Mouse (Mus musculus) bone marrow macrophage, adult 2 months (primary cell): ENCODE measurements around the gene Ppan.

Source experiments
- CTCF ChIP-seq: IDR thresholded peaks from 2 replicates; pipeline ENCODE4 v1.5.1; 2012; ENCODE audit warnings: low read depth, mild to moderate bottlenecking, low read length, moderate library complexity
- POLR2A ChIP-seq: IDR thresholded peaks from 2 replicates; pipeline ENCODE4 v1.6.1; 2012; ENCODE audit warnings: mild to moderate bottlenecking, low read depth, low read length, borderline replicate concordance

- TF ChIP-seq CTCF (peak; percentile 17; the same call in 1 of the 2 replicates), POLR2A (no peak)
These were observed 28.2 kb downstream of the Ppan start for GRCm38 (mm10) chr9:20916160-20916559.
